Mouse (Mus musculus): ENCODE data around the gene Abca7. TPM values are rescaled to one million over a fixed set of nuclear protein-coding genes. Genes with fewer than 3 reads are reported as not detected.

The Abca7 gene
- total RNA-seq, 2 experiments from 2014 or later, result 6.7 to 7.2 TPM

DNA sequence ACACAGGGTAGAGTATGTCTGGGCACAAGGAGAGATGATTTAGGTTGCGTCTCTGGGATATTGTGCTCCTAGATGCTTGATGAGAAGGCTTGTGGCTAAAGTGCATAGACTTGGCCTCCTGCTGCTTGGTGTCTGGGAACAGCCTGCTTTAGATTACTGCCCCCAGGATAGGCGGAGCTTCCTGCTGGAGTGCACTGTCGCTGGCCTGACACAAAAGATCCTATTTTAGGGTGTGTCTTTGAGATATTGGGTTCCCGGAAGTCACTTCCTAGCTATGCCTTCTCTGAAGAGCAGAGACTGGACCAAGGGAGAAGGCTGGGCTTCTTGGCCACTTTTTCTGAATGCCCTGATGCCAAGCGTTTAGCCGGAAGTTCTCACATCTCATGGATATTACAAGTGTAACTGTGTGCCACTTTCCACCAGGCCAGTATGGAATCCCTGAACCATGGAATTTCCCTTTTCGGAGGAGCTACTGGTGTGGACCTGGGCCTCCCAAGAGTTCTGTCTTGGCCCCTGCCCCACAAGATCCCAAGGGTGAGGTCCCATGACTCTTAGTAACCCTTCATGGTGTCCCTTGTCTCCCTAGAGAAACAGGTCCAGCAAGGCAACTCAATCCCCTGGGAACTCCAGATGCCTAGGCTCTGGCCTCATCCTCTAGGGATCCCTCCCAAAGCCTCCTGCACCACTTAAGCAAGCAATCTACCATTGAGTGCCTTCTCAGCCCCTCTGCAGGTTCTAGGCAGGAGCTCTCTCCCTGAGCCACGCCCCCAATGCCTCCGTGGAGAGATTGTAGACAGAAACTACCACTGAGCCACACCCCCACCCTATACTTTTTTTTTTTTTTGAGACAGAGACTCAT, 7.3 kb downstream of the Abca7 start:
- DNase-seq, result no peak
- intact Hi-C loops (cut with DNase I), result no loop called here
- peak overlapping the region; percentile 60 for H3K27ac ChIP-seq
- no peak for TF ChIP-seq CTCF (IDR thresholded peaks at IDR 0.05)
- H3K4me3 ChIP-seq, result no peak overlapping the region

DNA sequence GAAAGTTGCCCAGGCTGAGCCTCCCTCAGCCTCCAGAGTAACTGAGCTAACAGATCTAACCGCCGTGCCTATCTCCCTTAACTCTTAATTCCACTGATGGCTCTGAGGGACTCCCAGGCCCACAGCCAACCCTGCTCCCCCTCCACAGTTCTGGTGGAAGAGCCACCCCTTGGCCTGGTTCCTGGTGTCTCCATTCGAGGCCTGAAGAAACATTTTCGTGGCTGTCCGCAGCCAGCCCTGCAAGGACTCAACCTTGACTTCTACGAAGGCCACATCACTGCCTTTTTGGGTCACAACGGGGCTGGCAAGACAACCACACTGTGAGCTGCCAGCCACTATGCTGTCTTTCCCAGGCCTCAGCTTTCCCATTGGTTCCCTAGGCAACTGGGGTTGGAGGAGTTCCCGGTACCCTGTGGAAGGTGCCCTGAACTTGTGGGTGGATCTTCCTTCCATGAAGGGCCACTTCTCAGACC, 8.0 kb downstream of the Abca7 start:
- H3K27ac ChIP-seq, result no peak overlapping the region
- DNase-seq, result no peak
- TF ChIP-seq CTCF (IDR thresholded peaks at IDR 0.05), result no peak
- intact Hi-C loops (cut with DNase I), result no loop called here
- H3K4me3 ChIP-seq, result no peak overlapping the region

DNA sequence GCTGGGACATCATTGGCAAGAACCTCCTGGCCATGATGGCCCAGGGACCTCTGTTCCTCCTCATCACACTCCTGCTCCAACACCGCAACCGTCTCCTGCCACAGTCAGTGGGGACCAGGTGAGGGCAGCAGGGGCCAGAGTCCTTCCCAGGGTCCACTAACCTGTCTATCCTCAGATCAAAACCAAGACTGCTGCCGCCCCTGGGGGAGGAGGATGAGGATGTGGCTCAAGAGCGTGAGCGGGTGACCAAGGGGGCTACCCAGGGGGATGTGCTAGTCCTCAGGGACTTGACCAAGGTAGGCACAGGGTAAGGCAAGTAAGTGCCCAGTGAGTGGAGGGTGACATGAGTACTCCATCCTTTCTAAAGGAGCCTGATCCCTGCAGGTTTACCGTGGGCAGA, 15.4 kb downstream of the Abca7 start:
- intact Hi-C loops (cut with DNase I), result no loop called here
- TF ChIP-seq CTCF (IDR thresholded peaks at IDR 0.05), result no peak

DNA sequence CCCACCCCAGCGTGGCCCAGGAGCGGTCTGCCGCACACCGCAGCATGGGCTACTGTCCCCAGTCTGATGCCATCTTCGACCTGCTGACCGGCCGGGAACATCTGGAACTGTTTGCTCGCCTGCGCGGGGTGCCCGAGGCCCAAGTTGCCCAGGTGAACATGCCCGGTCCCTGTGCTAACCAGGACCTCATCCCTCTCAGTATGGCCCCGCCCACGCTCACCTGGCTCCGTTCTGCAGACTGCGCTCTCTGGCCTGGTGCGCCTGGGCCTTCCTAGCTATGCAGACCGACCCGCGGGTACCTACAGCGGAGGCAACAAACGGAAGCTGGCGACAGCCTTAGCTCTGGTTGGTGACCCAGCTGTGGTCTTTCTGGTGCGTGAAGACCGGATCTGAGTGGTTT, 17.3 kb downstream of the Abca7 start:
- Histone ChIP-seq H3K4me3 (no peak overlapping the region), H3K27ac (no peak overlapping the region)
- intact Hi-C loops (cut with DNase I), result no loop called here
- DNase-seq, result no peak
- TF ChIP-seq CTCF (IDR thresholded peaks at IDR 0.05), result no peak

More for the DNA sequence above, 15.4 kb downstream of the Abca7 start:
- no peak overlapping the region for H3K27ac ChIP-seq
- H3K4me3 ChIP-seq, result no peak overlapping the region
- no peak for DNase-seq

DNA sequence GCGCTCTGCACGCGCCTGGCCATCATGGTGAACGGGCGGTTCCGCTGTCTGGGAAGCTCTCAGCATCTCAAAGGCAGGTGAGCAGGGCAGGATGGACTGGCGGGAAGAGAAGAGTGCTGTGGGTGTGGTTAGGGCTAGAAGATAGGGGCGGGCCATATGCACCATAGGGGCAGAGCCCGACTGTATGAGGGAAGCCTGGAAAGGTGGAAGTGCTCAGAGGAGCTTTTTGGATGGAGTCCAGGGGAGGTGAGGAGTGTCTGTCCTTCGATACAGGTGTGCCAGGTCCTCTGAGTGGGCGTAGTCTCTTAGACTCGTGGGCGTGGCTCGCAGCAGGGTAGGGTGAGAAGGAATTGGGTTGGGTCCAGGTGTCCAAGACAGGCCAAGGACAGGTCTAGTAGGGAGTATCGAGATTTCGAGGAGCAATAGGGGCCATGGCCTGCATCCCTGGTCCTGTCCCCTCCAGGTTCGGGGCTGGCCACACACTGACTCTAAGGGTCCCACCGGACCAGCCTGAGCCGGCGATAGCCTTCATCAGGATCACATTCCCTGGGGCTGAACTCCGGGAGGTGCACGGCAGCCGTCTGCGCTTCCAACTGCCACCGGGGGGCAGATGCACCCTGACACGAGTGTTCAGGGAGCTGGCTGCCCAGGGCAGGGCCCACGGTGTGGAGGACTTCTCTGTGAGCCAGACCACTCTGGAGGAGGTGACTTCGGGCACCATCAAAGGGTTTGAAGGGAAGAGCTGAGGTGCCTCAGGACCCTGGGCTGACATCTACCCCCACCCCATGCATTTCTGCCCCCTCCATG, 18.4 kb downstream of the Abca7 start:
- DNase-seq, result no peak
- peak; percentile 29; the same call in 1 of the 2 replicates for TF ChIP-seq CTCF (IDR thresholded peaks at IDR 0.05)
- no peak overlapping the region for H3K27ac ChIP-seq
- intact Hi-C loops (cut with DNase I), result no loop called here
- H3K4me3 ChIP-seq, result no peak overlapping the region

DNA sequence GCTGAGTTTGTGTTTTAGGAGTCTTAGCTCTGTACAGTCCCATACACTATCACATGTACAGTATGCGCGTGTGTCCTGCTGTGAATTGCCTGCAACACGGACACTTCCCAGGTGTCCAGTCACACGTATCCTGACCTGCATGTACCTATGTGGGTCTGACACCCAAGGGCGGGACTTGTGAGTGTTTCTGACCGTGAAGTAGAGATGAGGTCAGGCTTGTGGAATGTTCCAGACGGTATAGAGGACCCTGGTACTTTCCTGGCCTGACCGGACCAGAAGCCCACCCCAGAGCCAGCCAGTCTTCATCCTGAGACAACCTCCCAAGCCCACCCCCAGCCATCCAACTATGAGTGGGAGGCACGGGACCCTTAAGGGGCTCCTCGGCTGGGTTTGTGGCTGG, 19.3 kb downstream of the Abca7 start:
- DNase-seq, result no peak
- H3K4me3 ChIP-seq, result no peak overlapping the region
- no peak overlapping the region for H3K27ac ChIP-seq
- no peak for TF ChIP-seq CTCF (IDR thresholded peaks at IDR 0.05)
- intact Hi-C loops (cut with DNase I), result no loop called here

DNA sequence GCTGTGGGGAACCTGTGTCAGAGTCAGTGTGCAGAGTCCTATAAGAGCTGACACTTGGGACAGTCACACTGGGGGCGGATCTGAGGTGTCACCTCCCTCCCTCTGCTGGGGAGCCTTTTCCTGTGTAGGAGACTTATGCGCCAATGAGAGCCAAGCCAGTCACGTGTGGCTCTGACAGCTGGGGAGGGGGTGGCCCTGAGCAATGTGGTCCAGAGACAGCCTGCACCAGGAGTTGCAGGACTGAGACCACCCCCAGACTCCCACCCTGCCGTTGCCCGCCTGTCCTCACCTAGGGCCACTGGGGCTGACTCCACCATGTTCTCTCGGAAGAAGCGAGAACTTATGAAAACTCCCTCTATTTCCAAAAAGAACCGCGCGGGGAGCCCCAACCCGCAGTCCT, 20.2 kb downstream of the Abca7 start, which contains the start of gene Arhgap45:
Gene Arhgap45 (plus strand): TSS at position 143 of the 400 bp plus-strand sequence.
- no peak for TF ChIP-seq CTCF (IDR thresholded peaks at IDR 0.05)
- Histone ChIP-seq H3K27ac (peak within 1 kb of the TSS; percentile 38), H3K4me3 (peak within 1 kb of the TSS; percentile 55)
- DNase-seq, result no peak
- intact Hi-C loops (cut with DNase I), result no loop called here

DNA sequence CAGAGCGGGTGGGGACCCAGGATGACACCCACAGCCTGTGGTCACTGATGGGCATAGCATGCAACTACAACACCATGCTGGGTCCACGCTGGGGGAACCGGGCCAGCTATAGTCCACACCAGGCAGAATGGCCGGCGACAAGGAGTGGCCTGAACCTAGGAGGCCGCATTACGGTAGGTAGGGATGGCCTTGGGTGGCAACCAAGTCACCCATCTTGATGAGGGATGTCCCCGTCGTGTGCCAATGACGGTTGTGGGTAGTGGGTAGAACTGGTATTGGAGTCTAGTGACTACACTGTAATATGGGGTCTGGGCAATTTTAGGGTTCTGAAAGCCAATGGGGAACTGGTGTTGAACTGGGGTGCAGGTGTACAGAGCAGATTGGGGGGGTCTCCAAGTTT, 20.6 kb downstream of the Abca7 start:
- Histone ChIP-seq H3K27ac (peak overlapping the region; percentile 38), H3K4me3 (peak overlapping the region; percentile 55)
- no peak for TF ChIP-seq CTCF (IDR thresholded peaks at IDR 0.05)
- intact Hi-C loops (cut with DNase I), result no loop called here
- no peak for DNase-seq

DNA sequence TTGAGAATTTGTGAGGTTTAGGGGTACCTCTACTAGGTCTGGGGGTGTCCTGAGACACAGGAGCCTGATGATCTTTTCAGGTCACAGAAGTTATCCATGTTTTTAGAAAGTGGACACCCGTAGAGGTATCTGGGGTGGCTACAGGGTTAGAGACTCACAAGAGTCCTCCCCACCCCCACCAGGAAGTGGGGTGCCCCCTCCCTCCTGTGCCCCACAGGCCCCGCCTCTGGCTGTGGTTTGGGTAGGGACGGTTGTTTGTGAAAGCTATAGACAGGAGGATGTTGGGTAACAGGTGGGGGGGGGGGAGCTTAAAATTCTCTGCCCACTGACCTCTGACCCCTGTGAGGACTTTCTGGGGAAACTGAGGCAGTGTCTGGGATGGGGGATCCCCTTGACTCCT, 21.1 kb downstream of the Abca7 start:
- peak overlapping the region; percentile 56 for H3K4me3 ChIP-seq
- DNase-seq, result no peak
- intact Hi-C loops (cut with DNase I), result no loop called here

DNA sequence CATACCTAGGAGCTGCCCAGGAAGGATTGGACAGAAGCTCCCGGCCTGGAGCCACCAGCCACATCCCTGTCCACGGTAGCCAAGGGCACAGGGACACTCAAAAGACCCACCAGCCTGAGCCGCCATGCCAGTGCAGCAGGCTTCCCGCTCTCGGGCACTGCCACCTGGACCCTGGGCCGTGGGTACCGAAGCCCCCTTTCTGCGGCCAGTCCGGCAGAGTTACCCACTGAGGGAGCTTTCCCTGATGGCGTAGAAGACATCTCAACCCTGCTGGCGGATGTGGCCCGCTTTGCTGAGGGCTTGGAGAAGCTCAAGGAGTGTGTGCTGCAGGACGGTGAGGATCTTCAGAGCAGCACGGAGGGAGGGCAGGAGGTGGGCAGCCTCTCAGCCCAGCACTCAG, 21.5 kb downstream of the Abca7 start:
- TF ChIP-seq CTCF (IDR thresholded peaks at IDR 0.05), result no peak
- no peak for DNase-seq
- Histone ChIP-seq H3K27ac (peak overlapping the region; percentile 25; the same call in 1 of the 2 replicates), H3K4me3 (peak overlapping the region; percentile 56)
- intact Hi-C loops (cut with DNase I), result no loop called here

More for the DNA sequence above, 21.1 kb downstream of the Abca7 start:
- H3K27ac ChIP-seq, result peak overlapping the region; percentile 38
- no peak for TF ChIP-seq CTCF (IDR thresholded peaks at IDR 0.05)

DNA sequence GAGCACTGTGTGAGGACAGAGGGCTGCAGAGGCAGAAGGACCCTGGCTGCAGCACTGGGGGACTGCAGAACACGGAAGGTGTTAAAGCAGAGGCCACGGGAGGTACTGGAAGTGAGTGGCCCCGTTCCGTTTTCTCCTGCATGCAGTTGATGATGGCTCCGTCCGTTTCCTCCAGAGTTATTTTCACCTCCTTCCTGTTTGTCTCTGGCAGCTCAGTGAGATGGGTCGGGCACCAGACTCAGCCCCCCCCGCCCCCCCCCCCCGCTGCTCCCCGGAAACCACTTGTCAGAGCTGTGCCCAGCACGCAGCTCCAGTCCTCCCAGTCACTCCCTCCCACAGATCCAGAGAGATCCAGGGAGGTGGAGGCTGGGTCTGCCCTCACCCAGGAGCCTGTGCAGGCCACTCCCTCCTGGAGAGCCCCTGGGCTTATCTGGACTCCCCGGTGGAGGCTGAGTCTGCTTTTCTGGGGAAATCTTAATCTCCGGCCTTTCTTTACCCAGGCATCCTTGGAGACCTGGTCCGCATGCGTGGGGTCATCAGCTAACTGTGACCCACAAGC, 22.5 kb downstream of the Abca7 start:
- no peak for DNase-seq
- intact Hi-C loops (cut with DNase I), result no loop called here
- peak overlapping the region; percentile 69 for H3K27ac ChIP-seq
- H3K4me3 ChIP-seq, result peak overlapping the region; percentile 50
- no peak for TF ChIP-seq CTCF (IDR thresholded peaks at IDR 0.05)

DNA sequence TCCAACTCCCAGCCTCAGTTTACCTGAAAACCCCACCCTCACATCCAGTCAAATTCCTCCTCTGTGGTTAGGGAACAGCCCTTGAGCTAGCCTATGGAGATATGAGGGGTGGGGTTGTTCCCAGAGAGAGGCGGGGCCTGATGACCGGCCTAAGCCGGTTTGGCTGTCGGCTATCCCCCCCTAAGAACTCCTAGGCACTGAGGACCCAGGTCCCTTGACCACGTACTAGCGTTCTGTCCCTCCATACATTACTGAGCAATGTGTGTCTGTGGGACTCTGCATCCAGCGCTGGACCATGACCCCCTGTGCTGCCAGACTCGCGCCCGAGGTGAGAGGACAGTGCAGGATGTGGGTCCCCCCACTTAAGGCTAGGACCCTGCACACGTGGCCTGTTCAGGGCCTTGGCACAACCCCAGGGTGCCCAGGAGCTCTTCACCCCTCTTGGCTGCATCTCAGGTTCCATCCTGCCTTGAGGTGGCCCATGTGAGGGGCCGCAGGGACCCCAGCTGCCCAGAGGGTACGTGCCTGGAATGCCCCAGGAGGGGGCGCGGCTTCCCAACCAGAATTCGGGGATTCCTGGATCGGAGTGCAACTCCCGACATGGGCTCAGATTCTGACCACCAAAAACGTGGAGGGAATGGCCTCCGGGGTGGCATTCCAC, 23.3 kb downstream of the Abca7 start:
- no peak for DNase-seq
- Histone ChIP-seq H3K27ac (peak overlapping the region; percentile 69), H3K4me3 (peak overlapping the region; percentile 50)
- intact Hi-C loops (cut with DNase I), result no loop called here
- peak; percentile 6; the same call in 1 of the 2 replicates for TF ChIP-seq CTCF (IDR thresholded peaks at IDR 0.05)
